Mouse (Mus musculus) heart, embryonic 16.5 days (tissue): ENCODE results near the gene 1810024B03Rik. TPM values are rescaled to one million over a fixed set of nuclear protein-coding genes. Genes with fewer than 3 reads are reported as not detected.
A peak's percentile ranks its signal among the peaks of the same experiment; 100 is the strongest.
"Not testable (repeated sequence)": the region's sequence is repeated elsewhere in the genome, so short reads cannot be mapped to it uniquely, and the experiment has no call there.

Experiments used
- ATAC-seq: fragments of 200-750 bp; cut with Nextera tagmentation; replicated peaks from 2 replicates; pipeline ENCODE4 v1.8.0; 2017; ENCODE audit warnings: moderate number of reproducible peaks; ENCODE audit not compliant: insufficient read depth, low FRiP score; ENCODE audit errors: extremely low read depth
- H3K27ac ChIP-seq: fragments of 300-500 bp; sonication (generic); 2 replicates; pipeline ENCODE4 v1.5.1; 2014; ENCODE audit warnings: mild to moderate bottlenecking, low read length, control low read depth, moderate library complexity
- H3K27me3 ChIP-seq: fragments of 300-500 bp; sonication (generic); 2 replicates; pipeline ENCODE4 v1.6.1; 2014; ENCODE audit warnings: low read length, mixed read lengths; ENCODE audit not compliant: control insufficient read depth, insufficient read depth
- H3K36me3 ChIP-seq: fragments of 300-500 bp; sonication (generic); 2 replicates; pipeline ENCODE4 v1.6.1; 2014; ENCODE audit not compliant: control insufficient read depth, insufficient read depth
- H3K4me1 ChIP-seq: fragments of 300-500 bp; sonication (generic); 2 replicates; pipeline ENCODE4 v1.6.1; 2014; ENCODE audit warnings: low read length, mixed read lengths; ENCODE audit not compliant: control insufficient read depth, insufficient read depth
- H3K4me2 ChIP-seq: fragments of 300-500 bp; sonication (generic); 2 replicates; pipeline ENCODE4 v1.6.1; 2014; ENCODE audit warnings: low read depth, mild to moderate bottlenecking, control low read depth, low read length
- H3K4me3 ChIP-seq: fragments of 300-500 bp; sonication (generic); 2 replicates; pipeline ENCODE4 v1.5.1; 2014; ENCODE audit warnings: mild to moderate bottlenecking, control low read depth, low read length
- H3K9ac ChIP-seq: fragments of 300-500 bp; sonication (generic); 2 replicates; pipeline ENCODE4 v1.6.1; 2014; ENCODE audit warnings: low read length, control low read depth
- H3K9me3 ChIP-seq: fragments of 300-500 bp; sonication (generic); replicated peaks from 2 replicates; pipeline ENCODE4 v1.6.1; 2016; ENCODE audit warnings: low read length; ENCODE audit not compliant: control insufficient read depth
- WGBS: fragments of 180-500 bp; shearing (Covaris S2); extraction: QIAGEN DNeasy Blood & Tissue Kit; methylation state at CpG from one replicate; pipeline ENCODE4 v1.1.7; 2014; 5-methylcytosine and 5-hydroxymethylcytosine counted together
- polyA plus RNA-seq: library from polyadenylated mRNA; unstranded; fragments of >200 nt; fragmentation: Nextera tagmentation; extraction: Ambion mirVana; gene quantifications from 2 replicates; pipeline ENCODE4 v1.2.1, GENCODE M21; 2015

The 1810024B03Rik gene
- polyA plus RNA-seq, 1 experiment from 2014 or later, result 0.93 TPM

GRCm38 (mm10) chr2:127247592-127248333, 39.7 kb upstream of the 1810024B03Rik start, which contains the start of the genes Ciao1 and Tmem127:
TSS of gene Ciao1 (minus strand) at chr2:127247816.
TSS of gene Tmem127 (plus strand) at chr2:127247908.
- Histone ChIP-seq H3K4me1 (peaks cover 43% of the 10 kb centered on the region), H3K36me3 (peaks cover 17% of the 10 kb centered on the region), H3K27ac (peak within 1 kb of the TSS; percentile 81), H3K9me3 (no peaks in the 10 kb centered on the region), H3K4me2 (peak within 1 kb of the TSS; percentile 88), H3K27me3 (no peaks in the 10 kb centered on the region), H3K9ac (peak within 1 kb of the TSS; percentile 92), H3K4me3 (peak within 1 kb of the TSS; percentile 67)
- peak; percentile 98 for ATAC-seq
- under 1% methylated on average over 53 of the region's 53 CpGs for WGBS

- Histone ChIP-seq H3K36me3 (peaks cover 70% of the 10 kb centered on the region), H3K27me3 (no peaks in the 10 kb centered on the region), H3K4me2 (no peak overlapping the region), H3K9me3 (no peaks in the 10 kb centered on the region), H3K27ac (no peak overlapping the region), H3K4me3 (no peak overlapping the region), H3K9ac (no peak overlapping the region), H3K4me1 (peaks cover 3% of the 10 kb centered on the region; the same call in 1 of the 2 replicates)
- no peak for ATAC-seq
- WGBS, result 93% methylated on average over 2 of the region's 2 CpGs
Measured at GRCm38 (mm10) chr2:127240065-127240464, 32.0 kb upstream of the 1810024B03Rik start.

GRCm38 (mm10) chr2:127237897-127238610, 30.0 kb upstream of the 1810024B03Rik start:
- Histone ChIP-seq H3K27me3 (no peaks in the 10 kb centered on the region), H3K4me2 (no peak overlapping the region), H3K36me3 (peaks cover 72% of the 10 kb centered on the region), H3K4me3 (no peak overlapping the region), H3K4me1 (peaks cover 3% of the 10 kb centered on the region; the same call in 1 of the 2 replicates), H3K9ac (no peak overlapping the region), H3K9me3 (no peaks in the 10 kb centered on the region), H3K27ac (peak overlapping the region; percentile 76)
- ATAC-seq, result peak; percentile 75; the same call in 1 of the 2 replicates
- 66% methylated on average over 11 of the region's 11 CpGs for WGBS

- no peak for ATAC-seq
Measured at GRCm38 (mm10) chr2:127225261-127225660, 17.2 kb upstream of the 1810024B03Rik start.

GRCm38 (mm10) chr2:127217746-127218145, 9.7 kb upstream of the 1810024B03Rik start:
- H3K9ac ChIP-seq, result no peak overlapping the region
- no peak for ATAC-seq
- H3K4me1 ChIP-seq, result no peaks in the 10 kb centered on the region
- H3K27me3 ChIP-seq, result no peaks in the 10 kb centered on the region
- no peaks in the 10 kb centered on the region for H3K9me3 ChIP-seq
- H3K4me3 ChIP-seq, result no peak overlapping the region
- H3K36me3 ChIP-seq, result peaks cover 71% of the 10 kb centered on the region
- no peak overlapping the region for H3K27ac ChIP-seq
- no peak overlapping the region for H3K4me2 ChIP-seq
- WGBS, result 97% methylated on average over 5 of the region's 5 CpGs

More at GRCm38 (mm10) chr2:127225261-127225660, 17.2 kb upstream of the 1810024B03Rik start:
- WGBS, result 94% methylated on average over 3 of the region's 3 CpGs
- Histone ChIP-seq H3K4me3 (no peak overlapping the region), H3K36me3 (peaks cover 79% of the 10 kb centered on the region), H3K27ac (no peak overlapping the region), H3K27me3 (no peaks in the 10 kb centered on the region), H3K4me1 (no peaks in the 10 kb centered on the region), H3K9ac (no peak overlapping the region), H3K4me2 (no peak overlapping the region), H3K9me3 (no peaks in the 10 kb centered on the region; the same call in 1 of the 2 replicates)

GRCm38 (mm10) chr2:127210701-127211100, 2.6 kb upstream of the 1810024B03Rik start:
- H3K4me3 ChIP-seq, result no peak overlapping the region
- H3K4me1 ChIP-seq, result peaks cover 8% of the 10 kb centered on the region
- no peak overlapping the region for H3K27ac ChIP-seq
- H3K9me3 ChIP-seq, result no peaks in the 10 kb centered on the region
- 91% methylated on average over 11 of the region's 11 CpGs for WGBS
- H3K9ac ChIP-seq, result no peak overlapping the region
- H3K4me2 ChIP-seq, result no peak overlapping the region
- H3K36me3 ChIP-seq, result peaks cover 42% of the 10 kb centered on the region
- no peaks in the 10 kb centered on the region for H3K27me3 ChIP-seq
- no peak for ATAC-seq

GRCm38 (mm10) chr2:127208452-127208769, 331 bp upstream of the 1810024B03Rik start:
- H3K4me3 ChIP-seq, result peak overlapping the region; percentile 96
- H3K4me2 ChIP-seq, result peak overlapping the region; percentile 95
- H3K27ac ChIP-seq, result peak overlapping the region; percentile 78
- peak overlapping the region; percentile 92 for H3K9ac ChIP-seq
- no peaks in the 10 kb centered on the region for H3K27me3 ChIP-seq
- H3K36me3 ChIP-seq, result peaks cover 26% of the 10 kb centered on the region
- peaks cover 8% of the 10 kb centered on the region for H3K4me1 ChIP-seq
- H3K9me3 ChIP-seq, result no peaks in the 10 kb centered on the region
- under 1% methylated on average over 17 of the region's 17 CpGs for WGBS
- ATAC-seq, result no peak; the same call in 1 of the 2 replicates

- ATAC-seq, result no peak
- no peak overlapping the region for H3K9ac ChIP-seq
- no peak overlapping the region for H3K27ac ChIP-seq
- H3K36me3 ChIP-seq, result peaks cover 15% of the 10 kb centered on the region
- 89% methylated on average over 2 of the region's 2 CpGs for WGBS
- H3K4me1 ChIP-seq, result peaks cover 8% of the 10 kb centered on the region
- H3K27me3 ChIP-seq, result no peaks in the 10 kb centered on the region
- H3K4me3 ChIP-seq, result no peak overlapping the region
- H3K9me3 ChIP-seq, result no peaks in the 10 kb centered on the region
- no peak overlapping the region for H3K4me2 ChIP-seq
Measured at GRCm38 (mm10) chr2:127206916-127207315, 1.2 kb downstream of the 1810024B03Rik start.

GRCm38 (mm10) chr2:127205936-127206335, 2.1 kb downstream of the 1810024B03Rik start:
- H3K9ac ChIP-seq, H3K27me3 ChIP-seq, H3K4me1 ChIP-seq, H3K4me3 ChIP-seq, ATAC-seq, H3K9me3 ChIP-seq, H3K4me2 ChIP-seq, H3K36me3 ChIP-seq, H3K27ac ChIP-seq: not testable (repeated sequence)
- 81% methylated on average over 4 of the region's 4 CpGs for WGBS
